Mouse (Mus musculus): Measurements from ENCODE around the gene C4b. TPM values are rescaled to one million over a fixed set of nuclear protein-coding genes. Genes with fewer than 3 reads are reported as not detected.
"Not testable (repeated sequence)": the region's sequence is repeated elsewhere in the genome, so short reads cannot be mapped to it uniquely, and the experiment has no call there.

The C4b gene
- polyA plus RNA-seq, 1 experiment, result 32.9 TPM

- 72% methylated on average over 9 of the region's 9 CpGs for WGBS
- not testable (repeated sequence) for DNase-seq (ENCODE audit: low read depth, low spot score)
These were observed 29.3 kb downstream of the C4b start for GRCm38 (mm10) chr17:34714181-34714907.

- 15% methylated on average over 6 of the region's 6 CpGs for WGBS
- peak; percentile 10 for DNase-seq (ENCODE audit: low read depth, low spot score)
These were observed 30.7 kb downstream of the C4b start for GRCm38 (mm10) chr17:34712951-34713350.

GRCm38 (mm10) chr17:34706476-34706875 is 37.2 kb downstream of the C4b start:
- 70% methylated on average over 2 of the region's 2 CpGs for WGBS
- not testable (repeated sequence) for DNase-seq (ENCODE audit: low read depth, low spot score)

- 55% methylated on average over 2 of the region's 2 CpGs for WGBS
- DNase-seq (ENCODE audit: low read depth, low spot score), result no peak
These were observed 43.0 kb downstream of the C4b start for GRCm38 (mm10) chr17:34700671-34701071.

- DNase-seq (ENCODE audit: low read depth, low spot score), result no peak
- WGBS, result 59% methylated on average over 14 of the region's 14 CpGs
These were observed 43.9 kb downstream of the C4b start for GRCm38 (mm10) chr17:34699575-34700408.

GRCm38 (mm10) chr17:34692906-34693305 is 50.8 kb downstream of the C4b start:
- WGBS, result 67% methylated on average over 7 of the region's 7 CpGs
- DNase-seq (ENCODE audit: low read depth, low spot score), result no peak

- 48% methylated on average over 4 of the region's 4 CpGs for WGBS
- no peak for DNase-seq (ENCODE audit: low read depth, low spot score)
These were observed 53.2 kb downstream of the C4b start for GRCm38 (mm10) chr17:34690458-34690857.

GRCm38 (mm10) chr17:34688889-34689288 is 54.8 kb downstream of the C4b start:
- WGBS, result 90% methylated on average over 7 of the region's 7 CpGs

GRCm38 (mm10) chr17:34685120-34686110 is 58.3 kb downstream of the C4b start:
- whole genome bisulfite sequencing, result 52% methylated on average over 28 of the region's 28 CpGs
- no peak for DNase-seq (ENCODE audit: low read depth, low spot score)

More at GRCm38 (mm10) chr17:34688889-34689288, 54.8 kb downstream of the C4b start:
- no peak for DNase-seq (ENCODE audit: low read depth, low spot score)

- DNase-seq (ENCODE audit: low read depth, low spot score), result no peak
- WGBS, result 35% methylated on average over 9 of the region's 9 CpGs
These were observed 59.3 kb downstream of the C4b start for GRCm38 (mm10) chr17:34684253-34684893.

- WGBS, result 55% methylated on average over 10 of the region's 10 CpGs
- DNase-seq (ENCODE audit: low read depth, low spot score), result no peak
These were observed 59.9 kb downstream of the C4b start for GRCm38 (mm10) chr17:34683686-34684220.

- WGBS, result 78% methylated on average over 8 of the region's 8 CpGs
- no peak for DNase-seq (ENCODE audit: low read depth, low spot score)
These were observed 60.5 kb downstream of the C4b start for GRCm38 (mm10) chr17:34683179-34683578.

GRCm38 (mm10) chr17:34681881-34682536 is 61.7 kb downstream of the C4b start:
- 61% methylated on average over 11 of the region's 11 CpGs for WGBS
- no peak for DNase-seq (ENCODE audit: low read depth, low spot score)

GRCm38 (mm10) chr17:34681132-34681571 is 62.5 kb downstream of the C4b start:
- WGBS, result 45% methylated on average over 17 of the region's 17 CpGs
- DNase-seq (ENCODE audit: low read depth, low spot score), result no peak

GRCm38 (mm10) chr17:34680621-34681020 is 63.1 kb downstream of the C4b start:
- DNase-seq (ENCODE audit: low read depth, low spot score), result no peak
- 70% methylated on average over 4 of the region's 4 CpGs for WGBS

GRCm38 (mm10) chr17:34680191-34680590 is 63.5 kb downstream of the C4b start:
- WGBS, result 84% methylated on average over 26 of the region's 26 CpGs

More at GRCm38 (mm10) chr17:34680191-34680590, 63.5 kb downstream of the C4b start:
- DNase-seq (ENCODE audit: low read depth, low spot score), result no peak
